Mouse (Mus musculus): Measurements from ENCODE around the gene Ddx55.

Ddx55 gene

GRCm38 (mm10) chr5:124610965-124611364, 58.3 kb downstream of the Ddx55 start:
- no peak for DNase-seq (ENCODE audit: low spot score)

GRCm38 (mm10) chr5:124614709-124615108, 62.0 kb downstream of the Ddx55 start:
- DNase-seq (ENCODE audit: low spot score): no peak

- no peak for DNase-seq (ENCODE audit: low spot score)
Observed at GRCm38 (mm10) chr5:124618711-124619110, 66.0 kb downstream of the Ddx55 start.
